Mouse (Mus musculus): ENCODE results near the gene Olfr1450.
"Not testable (repeated sequence)": the region's sequence is repeated elsewhere in the genome, so short reads cannot be mapped to it uniquely, and the experiment has no call there.

Gene Olfr1450

GRCm38 (mm10) chr19:12949958-12950357, at the start of gene Olfr1450:
Gene Olfr1450, plus strand, starts transcription at chr19:12950258.
- H3K36me3 ChIP-seq (ENCODE audit: insufficient read depth, low read length): no peaks in the 10 kb centered on the region
- no peak within 1 kb of the TSS for H3K4me3 ChIP-seq (replicated peaks; ENCODE audit: low read length)
- H3K9me3 ChIP-seq (ENCODE audit: low read length): peaks cover 27% of the 10 kb centered on the region
- no peak for TF ChIP-seq CTCF (conservative IDR thresholded peaks at IDR 0.05; ENCODE audit: low read length)
- TF ChIP-seq POU5F1 (IDR thresholded peaks at IDR 0.05; ENCODE audit: borderline replicate concordance, low read length): no peak
- no peak for TF ChIP-seq NANOG (IDR thresholded peaks at IDR 0.05; ENCODE audit: borderline replicate concordance, low read length)
- H3K4me1 ChIP-seq (replicated peaks; ENCODE audit: low read depth, low read length): no peaks in the 10 kb centered on the region
- no peaks in the 10 kb centered on the region for H3K27me3 ChIP-seq (ENCODE audit: insufficient read depth, low read length)

DNA sequence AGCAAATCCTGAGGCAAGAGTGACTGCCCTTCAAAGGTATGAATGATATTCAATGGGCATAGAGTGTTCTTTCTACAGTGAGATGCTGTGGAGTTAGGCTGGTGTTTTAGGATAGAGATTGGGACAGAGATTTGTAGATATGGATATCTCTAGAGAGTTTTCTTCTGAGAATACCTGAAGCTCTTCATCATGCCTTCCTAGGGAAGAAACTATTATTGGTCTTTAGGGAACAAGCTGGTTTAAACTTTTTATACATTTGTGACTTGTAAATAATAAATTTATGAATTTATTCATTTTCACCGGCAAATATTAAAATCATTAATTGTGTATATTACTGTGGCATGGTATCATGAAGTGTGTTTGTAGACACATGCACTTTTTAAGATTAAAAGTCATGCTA, 46.4 kb upstream of the Olfr1450 start, which contains the start of gene Olfr1447:
Gene Olfr1447, minus strand, starts transcription at position 101 of the 400 bp plus-strand sequence.
- Histone ChIP-seq H3K27me3 (ENCODE audit: insufficient read depth, low read length) (no peaks in the 10 kb centered on the region), H3K9me3 (ENCODE audit: low read length) (peaks cover 15% of the 10 kb centered on the region), H3K4me3 (replicated peaks; ENCODE audit: low read length) (no peak within 1 kb of the TSS), H3K4me1 (replicated peaks; ENCODE audit: low read depth, low read length) (no peaks in the 10 kb centered on the region), H3K36me3 (ENCODE audit: insufficient read depth, low read length) (no peaks in the 10 kb centered on the region)
- TF ChIP-seq POU5F1 (IDR thresholded peaks at IDR 0.05; ENCODE audit: borderline replicate concordance, low read length) (no peak), NANOG (IDR thresholded peaks at IDR 0.05; ENCODE audit: borderline replicate concordance, low read length) (no peak), CTCF (conservative IDR thresholded peaks at IDR 0.05; ENCODE audit: low read length) (no peak)

DNA sequence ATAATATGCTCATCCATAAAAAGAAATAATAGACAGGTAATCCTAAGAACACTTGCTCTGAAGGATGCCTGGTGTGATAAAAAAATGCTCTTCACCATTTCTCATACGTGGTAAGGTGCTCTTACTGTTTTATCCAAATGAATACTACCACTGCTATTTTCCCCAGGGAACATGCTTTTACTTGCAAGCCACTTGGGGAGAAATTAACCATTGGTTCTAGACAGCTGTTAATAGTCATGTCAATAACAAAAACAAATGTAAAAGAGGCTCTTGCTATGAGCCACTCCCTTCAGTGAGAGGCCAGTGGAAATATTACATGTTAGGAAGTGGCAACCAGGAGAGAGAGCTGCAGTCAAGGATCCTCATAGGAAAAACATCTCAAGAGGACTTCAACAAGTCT, 25.7 kb upstream of the Olfr1450 start, which contains the start of gene Olfr1448:
Gene Olfr1448, minus strand, starts transcription at position 101 of the 400 bp plus-strand sequence.
- no peak within 1 kb of the TSS for H3K4me3 ChIP-seq (replicated peaks; ENCODE audit: low read length)
- TF ChIP-seq POU5F1 (IDR thresholded peaks at IDR 0.05; ENCODE audit: borderline replicate concordance, low read length) (no peak), NANOG (IDR thresholded peaks at IDR 0.05; ENCODE audit: borderline replicate concordance, low read length) (no peak), CTCF (conservative IDR thresholded peaks at IDR 0.05; ENCODE audit: low read length) (no peak)
- H3K27me3 ChIP-seq (ENCODE audit: insufficient read depth, low read length): no peaks in the 10 kb centered on the region
- no peaks in the 10 kb centered on the region for H3K9me3 ChIP-seq (ENCODE audit: low read length)
- no peaks in the 10 kb centered on the region for H3K36me3 ChIP-seq (ENCODE audit: insufficient read depth, low read length)
- no peaks in the 10 kb centered on the region for H3K4me1 ChIP-seq (replicated peaks; ENCODE audit: low read depth, low read length)

- no peaks in the 10 kb centered on the region for H3K4me1 ChIP-seq (replicated peaks; ENCODE audit: low read depth, low read length)
- no peaks in the 10 kb centered on the region for H3K27me3 ChIP-seq (ENCODE audit: insufficient read depth, low read length)
- H3K36me3 ChIP-seq (ENCODE audit: insufficient read depth, low read length): no peaks in the 10 kb centered on the region
- H3K4me3 ChIP-seq (replicated peaks; ENCODE audit: low read length): no peak within 1 kb of the TSS
- TF ChIP-seq NANOG (IDR thresholded peaks at IDR 0.05; ENCODE audit: borderline replicate concordance, low read length) (no peak), CTCF (conservative IDR thresholded peaks at IDR 0.05; ENCODE audit: low read length) (no peak), POU5F1 (IDR thresholded peaks at IDR 0.05; ENCODE audit: borderline replicate concordance, low read length) (no peak)
- no peaks in the 10 kb centered on the region for H3K9me3 ChIP-seq (ENCODE audit: low read length)
Measured at GRCm38 (mm10) chr19:12930540-12930939, 19.5 kb upstream of the Olfr1450 start, which contains the start of gene Olfr1449. Gene Olfr1449, plus strand, starts transcription at chr19:12930840.

- H3K36me3 ChIP-seq (ENCODE audit: insufficient read depth, low read length); H3K4me1 ChIP-seq (replicated peaks; ENCODE audit: low read depth, low read length); H3K27me3 ChIP-seq (ENCODE audit: insufficient read depth, low read length); H3K4me3 ChIP-seq (replicated peaks; ENCODE audit: low read length): not testable (repeated sequence)
- peaks cover 30% of the 10 kb centered on the region for H3K9me3 ChIP-seq (ENCODE audit: low read length)
Measured at GRCm38 (mm10) chr19:12970082-12970481, 20.0 kb downstream of the Olfr1450 start.

GRCm38 (mm10) chr19:12992316-12992715, 42.3 kb downstream of the Olfr1450 start:
- H3K36me3 ChIP-seq (ENCODE audit: insufficient read depth, low read length); H3K27me3 ChIP-seq (ENCODE audit: insufficient read depth, low read length): not testable (repeated sequence)

DNA sequence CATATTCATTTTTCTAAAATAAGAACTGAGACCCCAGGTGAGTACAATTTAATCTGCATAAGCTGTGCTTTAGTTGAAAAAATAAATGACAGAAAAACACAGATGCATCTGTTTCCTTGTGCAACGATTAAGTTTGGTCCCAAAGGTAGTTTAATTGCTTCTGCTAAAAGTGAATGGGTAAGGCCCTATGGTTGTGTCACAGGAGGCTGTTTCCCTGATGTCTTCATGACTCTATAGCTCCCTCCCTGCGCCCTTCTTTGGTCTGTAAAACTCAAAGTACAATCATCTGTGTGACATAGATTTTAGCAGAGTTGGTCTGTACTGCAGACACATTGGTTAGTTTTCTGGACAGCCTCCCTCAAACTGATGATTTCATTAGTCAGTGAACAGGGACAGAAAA, 44.7 kb downstream of the Olfr1450 start, which contains the start of gene Olfr1451:
Gene Olfr1451, plus strand, starts transcription at position 301 of the 400 bp plus-strand sequence.
- Histone ChIP-seq H3K27me3 (ENCODE audit: insufficient read depth, low read length) (no peaks in the 10 kb centered on the region), H3K4me3 (replicated peaks; ENCODE audit: low read length) (no peak within 1 kb of the TSS), H3K4me1 (replicated peaks; ENCODE audit: low read depth, low read length) (no peaks in the 10 kb centered on the region), H3K9me3 (ENCODE audit: low read length) (peaks cover 10% of the 10 kb centered on the region; the same call in 1 of the 2 replicates), H3K36me3 (ENCODE audit: insufficient read depth, low read length) (no peaks in the 10 kb centered on the region)
- TF ChIP-seq CTCF (conservative IDR thresholded peaks at IDR 0.05; ENCODE audit: low read length) (no peak), NANOG (IDR thresholded peaks at IDR 0.05; ENCODE audit: borderline replicate concordance, low read length) (no peak)

More at GRCm38 (mm10) chr19:12992316-12992715, 42.3 kb downstream of the Olfr1450 start:
- H3K9me3 ChIP-seq (ENCODE audit: low read length): peaks cover 29% of the 10 kb centered on the region
- not testable (repeated sequence) for H3K4me3 ChIP-seq (replicated peaks; ENCODE audit: low read length); H3K4me1 ChIP-seq (replicated peaks; ENCODE audit: low read depth, low read length)

Measured in E14TG2a.4 (cell line).